Mouse (Mus musculus): Measurements from ENCODE around the gene Gm45716. TPM values are rescaled to one million over a fixed set of nuclear protein-coding genes. Genes with fewer than 3 reads are reported as not detected.

Gene Gm45716
- polyA plus RNA-seq, 1 experiment from 2014 or later = 48.7 TPM

DNA sequence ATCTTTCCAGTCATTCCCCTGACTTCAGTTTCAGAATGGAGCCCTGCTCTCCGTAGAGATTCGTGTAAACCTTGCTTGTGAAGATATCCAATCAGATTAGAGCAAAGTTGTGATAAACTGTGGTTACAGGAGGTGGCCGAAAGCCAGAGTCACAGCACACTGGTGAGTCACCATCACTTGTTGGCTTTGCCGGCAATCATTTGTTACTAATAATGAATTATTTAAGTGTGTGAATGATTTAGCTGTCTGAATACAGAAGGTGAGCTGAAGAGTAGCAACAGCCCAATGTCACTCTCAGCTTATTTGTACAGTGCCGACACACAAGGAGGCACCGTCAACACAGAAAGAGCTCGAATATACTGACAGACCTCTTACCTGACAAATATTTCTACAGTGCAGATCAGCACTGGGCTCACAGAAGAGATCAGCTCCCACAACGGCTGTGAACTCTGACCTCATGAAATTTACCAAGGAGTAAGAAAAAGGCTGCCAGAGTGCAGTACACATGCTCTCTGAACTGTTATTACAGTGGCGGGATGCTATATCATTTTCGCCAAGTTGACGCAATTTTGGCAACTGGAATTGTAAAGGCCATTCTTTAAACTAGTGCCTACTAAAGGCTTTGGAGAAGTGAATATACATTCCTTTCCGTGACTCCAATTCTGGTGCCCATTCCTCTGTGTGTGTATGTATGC lies 9.2 kb downstream of the Gm45716 start:
- Histone ChIP-seq H3K27me3 (ENCODE audit: insufficient read depth, low read length) (no peaks in the 10 kb centered on the region), H3K4me2 (ENCODE audit: low read depth, low read length) (peak overlapping the region; percentile 51), H3K27ac (ENCODE audit: low read depth) (no peak overlapping the region), H3K9me3 (ENCODE audit: low read length) (no peaks in the 10 kb centered on the region), H3K4me1 (ENCODE audit: insufficient read depth) (0 out of 2 replicates have a peak, but pooled peaks cover 3% of the 10 kb centered on the region), H3K4me3 (ENCODE audit: low read depth, low read length) (no peak overlapping the region), H3K36me3 (replicated peaks; ENCODE audit: insufficient read depth, low read length) (no peaks in the 10 kb centered on the region), H3K9ac (replicated peaks) (no peak overlapping the region)
- DNase-seq (no peak), ATAC-seq (peak; percentile 58)
- no peak for TF ChIP-seq EP300 (IDR thresholded peaks at IDR 0.05; ENCODE audit: low read depth)
- WGBS (ENCODE audit: insufficient replicate concordance) = 60% methylated on average over 12 of the region's 12 CpGs

DNA sequence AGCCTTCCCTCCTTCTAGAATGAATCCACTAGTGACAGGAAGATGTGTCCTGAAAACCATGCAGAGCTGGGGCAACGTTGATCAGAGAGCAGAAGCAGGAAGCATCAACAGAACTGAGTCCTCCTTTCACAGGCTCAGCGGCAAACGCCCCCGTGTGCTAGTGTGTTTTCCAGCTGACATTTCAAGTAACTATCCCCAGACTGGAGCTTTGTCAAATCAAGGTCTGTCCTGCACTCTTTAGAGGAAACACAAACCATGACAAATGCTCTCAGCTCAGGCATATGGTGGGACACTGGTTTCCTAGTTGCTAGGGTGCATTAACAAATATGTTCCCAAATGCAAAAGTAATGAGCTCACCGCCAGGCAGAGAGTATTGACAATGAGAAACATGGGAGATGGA lies 10.6 kb downstream of the Gm45716 start:
- H3K9ac ChIP-seq (replicated peaks) = no peak overlapping the region
- H3K36me3 ChIP-seq (replicated peaks; ENCODE audit: insufficient read depth, low read length) = no peaks in the 10 kb centered on the region
- no peak overlapping the region for H3K27ac ChIP-seq (ENCODE audit: low read depth)
- no peaks in the 10 kb centered on the region for H3K27me3 ChIP-seq (ENCODE audit: insufficient read depth, low read length)
- DNase-seq (no peak), ATAC-seq (no peak)
- 49% methylated on average over 5 of the region's 5 CpGs for WGBS (ENCODE audit: insufficient replicate concordance)
- no peaks in the 10 kb centered on the region for H3K9me3 ChIP-seq (ENCODE audit: low read length)
- H3K4me2 ChIP-seq (ENCODE audit: low read depth, low read length) = no peak overlapping the region
- H3K4me1 ChIP-seq (ENCODE audit: insufficient read depth) = 0 out of 2 replicates have a peak, but pooled peaks cover 3% of the 10 kb centered on the region
- TF ChIP-seq CTCF (IDR thresholded peaks at IDR 0.05; ENCODE audit: low read depth) (no peak), EP300 (IDR thresholded peaks at IDR 0.05; ENCODE audit: low read depth) (no peak)
- H3K4me3 ChIP-seq (ENCODE audit: low read depth, low read length) = no peak overlapping the region

DNA sequence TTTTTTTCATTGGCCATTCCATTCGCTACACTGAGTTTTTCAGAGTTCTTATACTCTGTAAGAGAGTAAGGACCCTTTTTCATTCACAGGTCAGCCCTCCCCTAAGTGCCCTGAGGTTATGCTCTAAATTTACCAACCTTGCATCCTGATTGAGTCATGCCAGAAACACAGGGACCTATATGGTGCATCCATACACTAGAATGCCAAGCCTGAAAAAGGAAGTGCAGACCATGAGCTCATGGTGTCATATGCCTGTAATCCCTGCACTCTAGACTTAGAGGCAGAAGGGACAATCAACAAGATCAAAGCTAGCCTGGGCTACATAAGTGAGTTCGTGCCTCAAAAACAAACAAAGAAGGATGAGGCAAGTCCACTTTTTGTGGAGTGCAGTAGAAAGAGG lies 13.3 kb downstream of the Gm45716 start:
- Histone ChIP-seq H3K4me1 (ENCODE audit: insufficient read depth) (0 out of 2 replicates have a peak, but pooled peaks cover 2% of the 10 kb centered on the region), H3K27me3 (ENCODE audit: insufficient read depth, low read length) (no peaks in the 10 kb centered on the region), H3K4me3 (ENCODE audit: low read depth, low read length) (no peak overlapping the region), H3K4me2 (ENCODE audit: low read depth, low read length) (no peak overlapping the region), H3K27ac (ENCODE audit: low read depth) (no peak overlapping the region), H3K36me3 (replicated peaks; ENCODE audit: insufficient read depth, low read length) (no peaks in the 10 kb centered on the region), H3K9me3 (ENCODE audit: low read length) (no peaks in the 10 kb centered on the region), H3K9ac (replicated peaks) (no peak overlapping the region)
- ATAC-seq = no peak
- DNase-seq = no peak
- WGBS (ENCODE audit: insufficient replicate concordance) = 60% methylated on average over 2 of the region's 2 CpGs
- TF ChIP-seq EP300 (IDR thresholded peaks at IDR 0.05; ENCODE audit: low read depth) (no peak), CTCF (IDR thresholded peaks at IDR 0.05; ENCODE audit: low read depth) (no peak)

DNA sequence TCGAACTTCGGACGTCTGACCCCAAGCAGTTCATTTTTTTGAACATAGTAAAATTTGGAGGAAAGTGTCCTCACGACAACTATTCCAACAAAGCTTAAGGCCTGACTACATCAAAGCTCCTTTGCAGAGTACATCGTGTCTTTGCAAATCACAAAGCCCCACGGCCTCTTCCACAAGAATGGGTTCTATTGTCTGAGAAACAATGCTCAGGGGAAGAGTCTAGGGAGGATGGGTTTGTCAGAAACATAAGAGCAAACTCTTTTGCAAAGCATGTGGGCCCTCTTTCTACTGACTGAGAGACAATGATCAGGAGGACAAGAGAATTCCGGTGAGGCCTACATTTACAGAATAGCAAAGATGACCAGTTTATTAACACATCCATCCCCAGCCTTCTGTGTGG lies 26.8 kb downstream of the Gm45716 start:
- no peaks in the 10 kb centered on the region for H3K9me3 ChIP-seq (ENCODE audit: low read length)
- DNase-seq (no peak), ATAC-seq (no peak)
- 73% methylated on average over 7 of the region's 7 CpGs for WGBS (ENCODE audit: insufficient replicate concordance)
- no peaks in the 10 kb centered on the region for H3K4me1 ChIP-seq (ENCODE audit: insufficient read depth)
- H3K4me3 ChIP-seq (ENCODE audit: low read depth, low read length) = no peak overlapping the region
- no peak for TF ChIP-seq EP300 (IDR thresholded peaks at IDR 0.05; ENCODE audit: low read depth)
- H3K9ac ChIP-seq (replicated peaks) = no peak overlapping the region
- no peak overlapping the region for H3K27ac ChIP-seq (ENCODE audit: low read depth)
- H3K27me3 ChIP-seq (ENCODE audit: insufficient read depth, low read length) = no peaks in the 10 kb centered on the region
- H3K4me2 ChIP-seq (ENCODE audit: low read depth, low read length) = no peak overlapping the region
- no peaks in the 10 kb centered on the region for H3K36me3 ChIP-seq (replicated peaks; ENCODE audit: insufficient read depth, low read length)

DNA sequence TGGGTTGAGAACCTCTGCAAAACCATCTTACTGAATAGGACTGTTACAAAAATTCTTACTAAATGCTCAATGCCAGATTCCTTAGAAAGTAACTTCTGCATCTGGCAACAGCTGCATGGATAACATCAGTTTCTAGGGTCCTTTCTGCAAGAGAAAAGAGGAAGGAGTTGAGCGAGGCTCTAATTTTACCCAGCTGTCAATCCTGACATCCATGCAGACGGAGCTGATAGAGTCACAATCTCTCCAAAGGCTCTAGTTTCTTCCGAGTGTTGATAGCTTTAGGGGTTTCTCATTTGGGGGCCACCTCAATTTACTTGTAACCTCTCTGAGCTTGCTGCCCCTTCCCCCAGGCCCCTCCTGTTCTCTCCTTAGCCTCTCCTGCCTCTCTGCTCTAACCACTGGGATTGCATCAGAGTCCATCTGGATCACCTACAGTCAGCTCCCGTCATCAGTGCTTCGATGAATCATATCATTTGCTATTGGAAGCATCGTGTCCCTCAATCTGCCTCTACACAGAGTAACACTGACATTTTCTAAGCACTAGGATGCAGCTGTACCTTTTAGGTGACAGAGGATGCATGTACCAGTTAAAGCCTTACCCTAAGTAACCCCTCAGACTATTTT lies 32.7 kb downstream of the Gm45716 start:
- 26% methylated on average over 6 of the region's 6 CpGs for WGBS (ENCODE audit: insufficient replicate concordance)

DNA sequence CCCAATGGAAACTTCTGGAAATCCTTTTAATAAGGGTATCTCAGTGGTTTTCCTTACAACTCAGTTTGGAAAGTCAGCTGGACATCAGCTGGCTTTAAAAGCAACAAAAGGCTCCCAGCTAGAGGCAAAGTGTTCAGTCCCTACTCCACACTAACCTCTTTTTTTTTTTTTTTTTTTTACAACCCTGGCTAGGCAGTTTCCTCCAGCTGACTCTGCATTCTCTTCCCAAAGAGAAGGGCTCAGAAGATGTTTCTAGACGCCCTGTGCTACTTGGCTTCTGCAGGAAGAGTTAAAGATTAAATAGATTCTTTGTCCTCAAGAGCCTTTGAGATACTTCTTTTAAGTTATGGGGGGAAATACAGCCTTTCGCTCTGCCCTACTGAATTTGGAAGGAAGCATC lies 33.3 kb downstream of the Gm45716 start:
- H3K4me3 ChIP-seq (ENCODE audit: low read depth, low read length) = no peak overlapping the region
- no peak overlapping the region for H3K27ac ChIP-seq (ENCODE audit: low read depth)
- DNase-seq (no peak), ATAC-seq (no peak)
- no peaks in the 10 kb centered on the region for H3K36me3 ChIP-seq (replicated peaks; ENCODE audit: insufficient read depth, low read length)
- H3K9ac ChIP-seq (replicated peaks) = no peak overlapping the region
- 49% methylated on average over 2 of the region's 2 CpGs for WGBS (ENCODE audit: insufficient replicate concordance)
- no peak overlapping the region for H3K4me2 ChIP-seq (ENCODE audit: low read depth, low read length)
- H3K9me3 ChIP-seq (ENCODE audit: low read length) = no peaks in the 10 kb centered on the region
- no peak for TF ChIP-seq EP300 (IDR thresholded peaks at IDR 0.05; ENCODE audit: low read depth)
- no peak for TF ChIP-seq CTCF (IDR thresholded peaks at IDR 0.05; ENCODE audit: low read depth)
- no peaks in the 10 kb centered on the region for H3K27me3 ChIP-seq (ENCODE audit: insufficient read depth, low read length)
- 0 out of 2 replicates have a peak, but pooled peaks cover 5% of the 10 kb centered on the region for H3K4me1 ChIP-seq (ENCODE audit: insufficient read depth)

More for the DNA sequence above, 32.7 kb downstream of the Gm45716 start:
- Histone ChIP-seq H3K9me3 (ENCODE audit: low read length) (no peaks in the 10 kb centered on the region), H3K27ac (ENCODE audit: low read depth) (no peak overlapping the region), H3K9ac (replicated peaks) (no peak overlapping the region), H3K36me3 (replicated peaks; ENCODE audit: insufficient read depth, low read length) (no peaks in the 10 kb centered on the region), H3K27me3 (ENCODE audit: insufficient read depth, low read length) (no peaks in the 10 kb centered on the region), H3K4me1 (ENCODE audit: insufficient read depth) (no peaks in the 10 kb centered on the region), H3K4me2 (ENCODE audit: low read depth, low read length) (no peak overlapping the region), H3K4me3 (ENCODE audit: low read depth, low read length) (no peak overlapping the region)
- ATAC-seq (no peak), DNase-seq (no peak)
- TF ChIP-seq EP300 (IDR thresholded peaks at IDR 0.05; ENCODE audit: low read depth) = no peak
